13 mouse cellular contexts compared by ENCODE assay signal in genomic region chr5:41392802-41393234, GRCm38 (mm10).
DNase-seq lines count a peak whose midpoint lies in the region; ATAC-seq lines count a peak whose summit lies in the region.
"Had no signal": no experiment of that assay in that cellular context is flagged by ENCODE, and none has a peak within 500 bp of the region (broad histone marks: within the 10 kb centered on the region; RNA-seq: fewer than 3 reads in every experiment).

No protein-coding gene starts in this region.

- 68% methylated on average over 14 of the region's 14 CpGs for WGBS in limb, embryonic 12.5 days
- WGBS in kidney, embryonic 16.5 days = 85% methylated on average over 14 of the region's 14 CpGs

- DNase-seq in heart, adult 11 months = peak; percentile 39
- no peak for DNase-seq in heart, postnatal 4 days
- peak; percentile 38 to 46 for DNase-seq in right cerebral cortex, postnatal 10 days (ENCODE audit: low spot score in 2 of 2)
- no peak for DNase-seq in right cerebral cortex, postnatal 36 days (ENCODE audit: low spot score in 2 of 2)
- no peak for DNase-seq in cerebellum, adult 9-11 months
- DNase-seq: cerebellum, postnatal 14 days; kidney, adult 11 months had no signal

- no peak overlapping the region for H3K4me3 ChIP-seq in limb, embryonic 12.5 days (replicated peaks)
- no peak overlapping the region for H3K4me3 ChIP-seq in kidney, embryonic 16.5 days (ENCODE audit: low read length)
- H3K4me3 ChIP-seq: heart, embryonic 13.5 days; liver, embryonic 12.5 days had no signal

- H3K36me3 ChIP-seq in limb, embryonic 12.5 days = no peaks in the 10 kb centered on the region
- H3K36me3 ChIP-seq in kidney, embryonic 16.5 days (ENCODE audit: insufficient read depth, low read length) = no peaks in the 10 kb centered on the region
- H3K36me3 ChIP-seq: heart, embryonic 13.5 days; liver, embryonic 12.5 days had no signal

- H3K9me3 ChIP-seq in limb, embryonic 12.5 days = no peaks in the 10 kb centered on the region
- no peaks in the 10 kb centered on the region for H3K9me3 ChIP-seq in kidney, embryonic 16.5 days (ENCODE audit: low read length)

- H3K4me1 ChIP-seq in limb, embryonic 12.5 days (replicated peaks) = peaks cover 9% of the 10 kb centered on the region; the same call in 1 of the 2 replicates
- no peaks in the 10 kb centered on the region for H3K4me1 ChIP-seq in kidney, embryonic 16.5 days (ENCODE audit: insufficient read depth, low read length)
- H3K4me1 ChIP-seq: heart, embryonic 13.5 days; liver, embryonic 12.5 days had no signal

- no peak for ATAC-seq in limb, embryonic 12.5 days (ENCODE audit: insufficient number of reproducible peaks, insufficient read depth, low FRiP score, low TSS enrichment, low read depth)
- no peak for ATAC-seq in erythroid progenitor cell, adult 5-6 weeks (replicated peaks; ENCODE audit: low FRiP score, poor library complexity, severe bottlenecking)
- ATAC-seq in kidney, embryonic 16.5 days (ENCODE audit: low FRiP score, low TSS enrichment) = no peak
- ATAC-seq: liver, embryonic 12.5 days; Patski had no signal

- no peak overlapping the region for H3K4me2 ChIP-seq in limb, embryonic 12.5 days
- no peak overlapping the region for H3K4me2 ChIP-seq in kidney, embryonic 16.5 days (replicated peaks; ENCODE audit: low read depth, low read length)
- H3K4me2 ChIP-seq: heart, embryonic 13.5 days; liver, embryonic 12.5 days had no signal

- H3K27me3 ChIP-seq in limb, embryonic 12.5 days = no peaks in the 10 kb centered on the region
- H3K27me3 ChIP-seq in kidney, embryonic 16.5 days (ENCODE audit: insufficient read depth, low read length) = no peaks in the 10 kb centered on the region
- H3K27me3 ChIP-seq: heart, embryonic 13.5 days; liver, embryonic 12.5 days had no signal

- H3K27ac ChIP-seq in limb, embryonic 12.5 days = peak overlapping the region; percentile 56
- no peak overlapping the region for H3K27ac ChIP-seq in kidney, embryonic 16.5 days (ENCODE audit: low read length)
- H3K27ac ChIP-seq: heart, embryonic 13.5 days; liver, embryonic 12.5 days had no signal

- no peak overlapping the region for H3K9ac ChIP-seq in limb, embryonic 12.5 days (replicated peaks)
- no peak overlapping the region for H3K9ac ChIP-seq in kidney, embryonic 16.5 days (replicated peaks; ENCODE audit: low read length)
- H3K9ac ChIP-seq: heart, embryonic 13.5 days; liver, embryonic 12.5 days had no signal

Comparison
In these comparisons a context has a peak if more than half of its experiments do, and no peak if none do; other contexts are left out.
1. DNase-seq: peak in heart, adult 11 months (single experiment) and right cerebral cortex, postnatal 10 days (2 of 2); none in heart, postnatal 4 days (single experiment), right cerebral cortex, postnatal 36 days (0 of 2) and cerebellum, adult 9-11 months (single experiment).